Mouse (Mus musculus) forebrain, embryonic 15.5 days (tissue): ENCODE measurements around the gene Ksr2. TPM values are rescaled to one million over a fixed set of nuclear protein-coding genes. Genes with fewer than 3 reads are reported as not detected.
A peak's percentile ranks its signal among the peaks of the same experiment; 100 is the strongest.
"Not testable (repeated sequence)": the region's sequence is repeated elsewhere in the genome, so short reads cannot be mapped to it uniquely, and the experiment has no call there.

ENCODE experiments used
- ATAC-seq: fragments of 200-750 bp; cut with Nextera tagmentation; replicated peaks from 2 replicates; pipeline ENCODE4 v1.8.0; 2017; ENCODE audit warnings: mild to moderate bottlenecking, moderate TSS enrichment, moderate library complexity
- H3K27ac ChIP-seq: fragments of 300-500 bp; sonication (generic); replicated peaks from 2 replicates; pipeline ENCODE4 v1.5.1; 2015; ENCODE audit warnings: mild to moderate bottlenecking, inconsistent platforms
- H3K27me3 ChIP-seq: fragments of 300-500 bp; sonication (generic); 2 replicates; pipeline ENCODE4 v1.6.1; 2015; ENCODE audit warnings: inconsistent platforms
- H3K36me3 ChIP-seq: fragments of 300-500 bp; sonication (generic); 2 replicates; pipeline ENCODE4 v1.6.1; 2015; ENCODE audit warnings: mild to moderate bottlenecking, inconsistent platforms
- H3K4me1 ChIP-seq: fragments of 300-500 bp; sonication (generic); 2 replicates; pipeline ENCODE4 v1.6.1; 2015; ENCODE audit warnings: inconsistent platforms
- H3K4me2 ChIP-seq: fragments of 300-500 bp; sonication (generic); replicated peaks from 2 replicates; pipeline ENCODE4 v1.6.1; 2015; ENCODE audit warnings: mild to moderate bottlenecking, inconsistent platforms
- H3K4me3 ChIP-seq: fragments of 300-500 bp; sonication (generic); 2 replicates; pipeline ENCODE4 v1.5.1; 2015; ENCODE audit warnings: mild to moderate bottlenecking, inconsistent platforms
- H3K9ac ChIP-seq: fragments of 300-500 bp; sonication (generic); replicated peaks from 2 replicates; pipeline ENCODE4 v1.6.1; 2015; ENCODE audit warnings: mild to moderate bottlenecking, inconsistent platforms
- H3K9me3 ChIP-seq: fragments of 300-500 bp; sonication (generic); 2 replicates; pipeline ENCODE4 v1.6.1; 2016; ENCODE audit warnings: inconsistent platforms
- WGBS: fragments of 180-500 bp; shearing (Covaris S2); methylation state at CpG from one replicate; pipeline ENCODE4 v1.1.7; 2015; ENCODE audit warnings: mixed read lengths; 5-methylcytosine and 5-hydroxymethylcytosine counted together
- polyA plus RNA-seq: library from polyadenylated mRNA; unstranded; fragments of >200 nt; fragmentation: Nextera tagmentation; extraction: Ambion mirVana; gene quantifications from 2 replicates; pipeline ENCODE4 v1.2.1, GENCODE M21; 2015

Ksr2 gene
- polyA plus RNA-seq, 1 experiment from 2014 or later: 5.5 TPM

DNA sequence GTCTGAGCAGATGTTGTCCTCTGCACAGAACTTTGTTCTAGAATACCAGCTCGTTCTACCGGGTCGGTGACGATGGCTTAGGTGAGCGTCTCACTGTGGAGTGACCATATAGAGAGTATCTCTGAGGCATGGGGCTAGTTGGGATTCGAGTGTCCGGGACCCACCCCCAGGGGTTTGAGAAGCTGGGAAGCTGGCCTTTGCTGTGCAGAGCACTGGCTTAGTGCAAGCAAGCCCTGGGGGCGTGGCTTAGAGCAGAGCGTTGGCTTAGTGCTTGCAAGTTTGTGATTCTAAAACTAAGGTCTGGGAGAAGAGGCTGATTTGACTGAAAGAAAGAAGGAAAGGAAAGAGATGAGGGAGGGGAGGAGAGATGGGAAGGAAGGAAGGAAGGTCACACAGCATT, 188.2 kb downstream of the Ksr2 start:
- ATAC-seq: no peak
- WGBS: 66% methylated on average over 9 of the region's 9 CpGs
- no peaks in the 10 kb centered on the region for H3K27me3 ChIP-seq
- no peaks in the 10 kb centered on the region for H3K9me3 ChIP-seq
- H3K27ac ChIP-seq: no peak overlapping the region
- H3K4me2 ChIP-seq: no peak overlapping the region
- H3K4me1 ChIP-seq: no peaks in the 10 kb centered on the region
- no peak overlapping the region for H3K9ac ChIP-seq
- no peaks in the 10 kb centered on the region for H3K36me3 ChIP-seq
- no peak overlapping the region for H3K4me3 ChIP-seq

DNA sequence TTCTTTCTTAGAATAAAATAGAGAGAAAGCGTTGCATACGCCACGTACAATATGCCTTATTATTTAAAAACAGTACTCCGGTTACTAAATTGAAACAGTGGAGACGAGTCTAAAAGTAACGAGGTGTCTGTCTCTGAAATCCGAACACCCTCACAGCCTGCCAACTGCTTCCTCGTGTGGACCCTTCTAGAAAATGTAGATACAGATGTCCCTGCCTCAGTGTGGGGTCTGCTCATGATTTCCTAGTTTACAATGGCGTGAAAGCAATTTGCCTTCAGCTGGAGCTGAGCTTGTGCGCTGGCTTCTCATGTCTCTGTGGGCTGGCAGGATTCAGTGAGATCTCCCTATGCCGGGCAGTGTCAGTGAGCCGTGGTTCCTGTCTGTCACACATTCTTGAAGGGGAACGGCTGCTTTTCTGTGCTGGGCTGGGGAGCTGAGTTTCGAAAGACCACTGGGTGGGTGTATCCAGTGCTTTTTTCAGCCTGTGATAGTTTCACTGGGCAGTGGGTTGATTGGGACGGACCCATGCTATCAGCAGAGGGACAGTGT, 194.0 kb downstream of the Ksr2 start:
- no peak for ATAC-seq
- WGBS: 61% methylated on average over 15 of the region's 15 CpGs

DNA sequence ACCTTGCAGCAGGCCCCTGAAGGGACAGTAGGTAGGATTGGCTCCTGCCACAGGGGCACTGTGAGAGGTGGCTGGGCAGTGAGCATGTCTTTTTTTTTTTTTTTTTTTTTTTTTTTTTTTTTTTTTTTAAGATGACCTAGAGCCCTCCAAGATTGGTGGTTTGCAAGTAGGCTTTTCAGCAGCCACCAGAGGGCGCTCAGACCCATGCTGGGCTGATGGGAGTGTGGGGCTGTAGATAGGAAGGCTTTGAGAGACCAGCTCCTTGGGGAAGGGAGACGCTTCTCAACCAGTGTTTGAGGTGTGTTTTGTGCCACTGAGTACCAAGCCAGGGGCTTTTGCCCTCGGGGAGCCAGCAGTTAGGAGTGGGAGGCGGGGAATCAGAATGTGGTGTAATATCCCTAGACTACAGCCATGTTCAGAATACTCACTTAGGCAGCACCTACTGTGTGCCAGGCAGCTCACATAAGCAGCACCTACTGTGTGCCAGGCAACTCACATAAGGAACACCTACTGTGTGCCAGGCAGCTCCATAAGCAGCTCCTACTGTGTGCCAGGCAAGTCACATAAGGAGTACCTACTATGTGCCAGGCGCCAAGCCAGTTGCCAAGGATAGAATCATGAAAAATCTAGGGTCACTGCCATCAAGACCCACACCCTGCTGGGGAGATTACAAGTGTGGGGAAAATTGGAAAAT, 200.7 kb downstream of the Ksr2 start:
- Histone ChIP-seq H3K9ac (no peak overlapping the region), H3K4me3 (no peak overlapping the region), H3K36me3 (no peaks in the 10 kb centered on the region), H3K4me1 (no peaks in the 10 kb centered on the region), H3K4me2 (no peak overlapping the region), H3K9me3 (no peaks in the 10 kb centered on the region), H3K27me3 (no peaks in the 10 kb centered on the region), H3K27ac (no peak overlapping the region)
- peak; percentile 51 for ATAC-seq
- 31% methylated on average over 5 of the region's 5 CpGs for WGBS

More for the DNA sequence above, 194.0 kb downstream of the Ksr2 start:
- Histone ChIP-seq H3K36me3 (no peaks in the 10 kb centered on the region), H3K4me3 (no peak overlapping the region), H3K4me1 (no peaks in the 10 kb centered on the region), H3K9me3 (no peaks in the 10 kb centered on the region), H3K9ac (no peak overlapping the region), H3K27ac (no peak overlapping the region), H3K27me3 (no peaks in the 10 kb centered on the region), H3K4me2 (no peak overlapping the region)

DNA sequence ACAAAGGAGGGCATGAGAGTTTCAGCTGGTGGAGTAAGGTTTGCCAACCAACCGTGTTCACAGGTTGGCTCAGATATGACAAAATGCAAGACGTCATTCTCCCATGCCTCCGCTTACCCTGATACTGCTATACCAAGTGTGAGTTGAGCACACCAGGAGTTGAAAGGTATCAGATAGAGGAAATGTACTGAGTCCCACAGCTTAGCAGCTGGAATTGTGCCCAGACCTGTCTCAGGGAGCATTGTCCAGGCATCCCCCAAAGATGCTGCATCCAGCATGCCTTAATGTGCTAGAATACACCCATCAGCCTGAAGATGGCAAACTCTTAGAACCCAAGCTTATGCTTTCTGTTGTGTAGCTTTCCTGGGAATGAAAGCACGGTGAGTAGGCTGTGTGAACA, 206.5 kb downstream of the Ksr2 start:
- Histone ChIP-seq H3K27me3 (no peaks in the 10 kb centered on the region), H3K4me2 (no peak overlapping the region), H3K4me3 (no peak overlapping the region), H3K36me3 (no peaks in the 10 kb centered on the region), H3K9ac (no peak overlapping the region), H3K27ac (no peak overlapping the region), H3K4me1 (0 out of 2 replicates have a peak, but pooled peaks cover 3% of the 10 kb centered on the region), H3K9me3 (no peaks in the 10 kb centered on the region)
- WGBS: 92% methylated on average over 4 of the region's 4 CpGs
- ATAC-seq: no peak

- 34% methylated on average over 12 of the region's 12 CpGs for WGBS
- no peak for ATAC-seq
Observed at GRCm38 (mm10) chr5:117622221-117622620, 208.4 kb downstream of the Ksr2 start.

GRCm38 (mm10) chr5:117623206-117623605, 209.4 kb downstream of the Ksr2 start:
- H3K9ac ChIP-seq, H3K36me3 ChIP-seq, H3K4me3 ChIP-seq, H3K27ac ChIP-seq, H3K4me1 ChIP-seq, H3K27me3 ChIP-seq, H3K9me3 ChIP-seq, H3K4me2 ChIP-seq, ATAC-seq: not testable (repeated sequence)
- 94% methylated on average over 4 of the region's 4 CpGs for WGBS

More at GRCm38 (mm10) chr5:117622221-117622620, 208.4 kb downstream of the Ksr2 start:
- H3K9ac ChIP-seq: no peak overlapping the region
- H3K9me3 ChIP-seq: no peaks in the 10 kb centered on the region
- H3K27me3 ChIP-seq: no peaks in the 10 kb centered on the region
- H3K4me1 ChIP-seq: 0 out of 2 replicates have a peak, but pooled peaks cover 3% of the 10 kb centered on the region
- H3K36me3 ChIP-seq: no peaks in the 10 kb centered on the region
- H3K4me2 ChIP-seq: no peak overlapping the region
- no peak overlapping the region for H3K4me3 ChIP-seq
- H3K27ac ChIP-seq: no peak overlapping the region

GRCm38 (mm10) chr5:117626907-117627306, 213.1 kb downstream of the Ksr2 start:
- 4% methylated on average over 4 of the region's 4 CpGs for WGBS
- Histone ChIP-seq H3K4me3 (no peak overlapping the region), H3K9ac (no peak overlapping the region), H3K9me3 (no peaks in the 10 kb centered on the region), H3K4me1 (0 out of 2 replicates have a peak, but pooled peaks cover 3% of the 10 kb centered on the region), H3K36me3 (no peaks in the 10 kb centered on the region), H3K27ac (no peak overlapping the region), H3K4me2 (no peak overlapping the region), H3K27me3 (no peaks in the 10 kb centered on the region)
- no peak for ATAC-seq

DNA sequence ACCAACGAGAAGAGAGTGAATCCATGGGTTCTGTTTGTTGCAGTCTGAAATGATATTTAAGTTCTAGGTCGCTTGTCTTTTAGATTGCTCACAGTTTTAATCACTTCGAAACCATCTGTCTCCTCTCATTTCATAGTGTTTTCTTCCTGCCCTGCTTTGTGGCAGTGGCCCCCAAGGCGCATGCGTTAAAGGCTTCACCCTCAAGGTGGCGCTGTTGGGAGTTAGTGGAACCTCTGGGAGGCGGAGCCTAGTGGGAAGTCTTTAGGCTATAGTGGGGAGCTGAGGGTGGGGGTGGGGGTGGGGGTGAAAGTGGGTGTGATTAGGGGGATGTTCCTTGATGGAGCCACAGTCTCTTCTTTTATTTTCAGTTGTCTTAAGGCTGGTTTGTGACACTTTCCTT, 214.6 kb downstream of the Ksr2 start:
- H3K36me3 ChIP-seq: no peaks in the 10 kb centered on the region
- no peak overlapping the region for H3K27ac ChIP-seq
- H3K9ac ChIP-seq: no peak overlapping the region
- H3K4me2 ChIP-seq: no peak overlapping the region
- H3K4me3 ChIP-seq: no peak overlapping the region
- no peaks in the 10 kb centered on the region for H3K27me3 ChIP-seq
- H3K9me3 ChIP-seq: no peaks in the 10 kb centered on the region
- H3K4me1 ChIP-seq: no peaks in the 10 kb centered on the region
- WGBS: 52% methylated on average over 7 of the region's 7 CpGs
- no peak for ATAC-seq

DNA sequence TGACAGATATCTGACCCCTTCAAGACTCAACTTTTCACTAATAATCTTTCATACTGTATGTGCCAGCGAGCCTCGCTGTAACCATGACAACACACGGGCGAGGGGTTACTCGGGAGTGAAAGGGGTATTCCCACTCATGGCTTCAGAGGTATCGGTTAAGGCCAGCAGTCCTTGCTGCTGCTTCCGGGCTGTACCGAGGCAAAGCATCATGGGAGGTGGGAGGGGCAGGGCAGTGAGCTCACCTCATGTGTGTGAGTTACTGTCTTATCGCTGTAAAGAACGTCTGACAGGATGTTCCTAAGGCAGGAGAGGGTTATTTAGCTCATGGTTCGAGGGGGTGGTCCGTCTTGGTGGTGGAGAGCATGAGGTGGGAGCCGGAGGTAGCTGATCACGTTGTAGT, 215.8 kb downstream of the Ksr2 start:
- no peak overlapping the region for H3K9ac ChIP-seq
- H3K27ac ChIP-seq: no peak overlapping the region
- 86% methylated on average over 14 of the region's 14 CpGs for WGBS
- no peak for ATAC-seq
- H3K4me2 ChIP-seq: no peak overlapping the region
- H3K9me3 ChIP-seq: no peaks in the 10 kb centered on the region
- no peaks in the 10 kb centered on the region for H3K36me3 ChIP-seq
- H3K4me1 ChIP-seq: no peaks in the 10 kb centered on the region
- no peaks in the 10 kb centered on the region for H3K27me3 ChIP-seq
- no peak overlapping the region for H3K4me3 ChIP-seq

- no peak overlapping the region for H3K4me3 ChIP-seq
- H3K27me3 ChIP-seq: no peaks in the 10 kb centered on the region
- 89% methylated on average over 2 of the region's 2 CpGs for WGBS
- no peak for ATAC-seq
- H3K4me2 ChIP-seq: no peak overlapping the region
- H3K36me3 ChIP-seq: no peaks in the 10 kb centered on the region
- H3K4me1 ChIP-seq: no peaks in the 10 kb centered on the region
- no peak overlapping the region for H3K27ac ChIP-seq
- no peak overlapping the region for H3K9ac ChIP-seq
- H3K9me3 ChIP-seq: no peaks in the 10 kb centered on the region
Observed at GRCm38 (mm10) chr5:117635211-117635610, 221.4 kb downstream of the Ksr2 start.

DNA sequence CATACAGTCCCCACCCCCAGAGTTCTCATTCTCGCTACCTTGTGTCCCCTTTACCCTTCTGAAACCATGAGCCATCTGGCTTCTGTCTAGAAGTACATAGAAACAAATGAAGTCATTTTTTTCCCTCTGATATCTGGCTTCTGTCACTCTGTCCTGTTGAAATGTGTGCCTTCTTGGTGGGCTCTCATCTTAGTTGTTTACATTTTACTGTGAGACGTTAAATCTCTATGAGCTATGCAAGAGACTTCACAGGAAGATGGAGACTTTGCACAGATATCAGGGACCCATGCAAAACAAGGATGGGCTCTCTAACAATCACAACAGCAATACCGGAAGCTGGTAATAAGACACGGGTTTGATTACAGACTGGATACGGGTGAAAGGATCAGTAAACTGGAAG, 222.0 kb downstream of the Ksr2 start:
- Histone ChIP-seq H3K9ac (no peak overlapping the region), H3K27ac (no peak overlapping the region), H3K27me3 (no peaks in the 10 kb centered on the region), H3K4me1 (no peaks in the 10 kb centered on the region), H3K4me3 (no peak overlapping the region), H3K4me2 (no peak overlapping the region), H3K9me3 (no peaks in the 10 kb centered on the region), H3K36me3 (no peaks in the 10 kb centered on the region)
- WGBS: 84% methylated on average over 5 of the region's 5 CpGs
- no peak for ATAC-seq

GRCm38 (mm10) chr5:117641585-117641984, 227.8 kb downstream of the Ksr2 start:
- H3K27ac ChIP-seq: no peak overlapping the region
- H3K4me2 ChIP-seq: no peak overlapping the region
- H3K4me3 ChIP-seq: no peak overlapping the region
- WGBS: 90% methylated on average over 6 of the region's 6 CpGs
- H3K4me1 ChIP-seq: no peaks in the 10 kb centered on the region
- no peak for ATAC-seq
- no peaks in the 10 kb centered on the region for H3K9me3 ChIP-seq
- no peaks in the 10 kb centered on the region for H3K36me3 ChIP-seq
- no peak overlapping the region for H3K9ac ChIP-seq
- no peaks in the 10 kb centered on the region for H3K27me3 ChIP-seq
